Mouse (Mus musculus) T-cell, adult 2 months (primary cell): ENCODE data around the gene Smad6.

Source experiments
- DNase-seq: peaks from one replicate; pipeline ENCODE4 v3.0.0; 2022; ENCODE audit warnings: low spot score

Smad6 gene

DNA sequence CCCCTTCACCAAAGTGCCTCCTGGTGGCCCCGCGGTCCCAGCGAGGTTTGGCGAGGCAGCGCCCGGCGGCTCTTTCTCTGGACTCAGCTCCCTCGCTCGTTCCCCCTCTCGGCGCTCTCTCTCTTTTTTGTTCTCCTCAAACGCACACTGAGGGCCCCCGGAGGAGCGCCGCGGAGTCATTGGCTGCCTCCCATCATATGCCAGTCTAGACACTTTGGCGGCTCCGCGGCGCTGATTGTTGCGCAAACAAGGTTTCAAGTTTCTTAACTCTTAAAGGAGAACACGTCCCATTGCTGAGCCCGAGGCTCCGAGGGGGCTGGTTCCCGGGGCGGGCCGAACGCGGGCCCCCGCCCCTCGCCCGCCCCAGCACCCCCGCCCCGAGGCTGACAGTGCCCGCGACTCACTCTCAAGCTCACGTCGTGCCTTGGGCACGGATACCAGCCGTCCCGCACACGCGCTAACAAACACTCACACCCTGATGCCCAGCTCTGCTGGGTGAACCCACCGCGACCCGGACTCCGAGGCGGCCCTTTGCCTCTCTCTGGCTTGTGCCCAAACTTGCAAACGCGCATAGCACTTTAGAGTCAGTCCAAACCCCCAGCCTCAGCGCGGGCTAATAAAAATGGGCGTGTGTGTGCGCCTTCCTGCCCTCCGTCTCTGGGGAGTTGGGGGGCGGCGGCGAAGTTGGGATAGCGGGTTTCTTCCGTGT lies at the start of gene Smad6:
Gene Smad6 (minus strand): TSS at position 207 of the 709 bp plus-strand sequence.
- peak; percentile 52 for DNase-seq

- no peak for DNase-seq
Measured at GRCm38 (mm10) chr9:64070674-64071073, 48.8 kb upstream of the Smad6 start.

GRCm38 (mm10) chr9:64069131-64069530 lies 47.3 kb upstream of the Smad6 start:
- DNase-seq, result no peak

DNA sequence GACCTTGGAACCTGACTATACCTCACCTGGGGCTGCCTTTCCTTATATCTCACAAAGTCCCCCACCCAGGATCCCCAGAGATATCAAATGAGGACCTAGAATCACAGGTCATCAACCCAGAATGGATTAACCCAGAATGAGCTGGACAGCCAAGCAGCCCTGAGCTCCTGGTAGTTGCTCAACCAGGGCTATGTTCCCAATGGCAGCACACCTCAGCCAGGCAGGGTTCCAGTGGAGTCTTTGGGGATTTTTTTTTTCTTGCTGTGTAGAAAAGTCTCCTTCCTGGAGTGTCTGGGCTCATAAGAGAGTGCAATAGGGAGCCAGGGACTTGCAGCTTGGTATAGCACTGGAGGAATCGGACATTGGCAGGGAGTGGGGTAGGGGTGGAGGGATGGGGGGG lies 46.7 kb upstream of the Smad6 start:
- DNase-seq, result no peak

GRCm38 (mm10) chr9:64067787-64068186 lies 45.9 kb upstream of the Smad6 start:
- no peak for DNase-seq

GRCm38 (mm10) chr9:64060033-64060539 lies 38.2 kb upstream of the Smad6 start:
- DNase-seq, result no peak

- DNase-seq, result no peak
Measured at GRCm38 (mm10) chr9:64057903-64058650, 36.2 kb upstream of the Smad6 start.

DNA sequence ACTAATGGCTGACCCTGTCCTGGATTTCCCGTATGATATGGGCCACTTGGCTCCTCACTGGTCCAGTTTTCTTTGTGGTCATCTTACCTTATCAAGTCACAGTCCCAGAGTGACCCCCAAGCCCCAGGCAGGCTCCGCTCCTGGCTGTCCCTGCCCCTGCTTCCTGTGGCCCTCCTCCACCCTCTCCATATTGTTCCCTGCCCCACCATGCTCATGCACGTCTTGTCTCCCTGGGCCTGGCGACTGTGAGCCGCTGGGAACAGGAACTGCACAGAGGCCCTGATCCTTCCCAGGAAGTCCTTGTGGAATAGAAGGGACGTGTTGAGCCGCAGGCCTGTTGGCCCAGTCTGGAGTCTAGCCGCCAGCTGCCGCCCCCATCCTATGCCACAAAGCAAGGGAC lies 33.3 kb upstream of the Smad6 start:
- no peak for DNase-seq

- no peak for DNase-seq
Measured at GRCm38 (mm10) chr9:64053786-64054185, 31.9 kb upstream of the Smad6 start.

DNA sequence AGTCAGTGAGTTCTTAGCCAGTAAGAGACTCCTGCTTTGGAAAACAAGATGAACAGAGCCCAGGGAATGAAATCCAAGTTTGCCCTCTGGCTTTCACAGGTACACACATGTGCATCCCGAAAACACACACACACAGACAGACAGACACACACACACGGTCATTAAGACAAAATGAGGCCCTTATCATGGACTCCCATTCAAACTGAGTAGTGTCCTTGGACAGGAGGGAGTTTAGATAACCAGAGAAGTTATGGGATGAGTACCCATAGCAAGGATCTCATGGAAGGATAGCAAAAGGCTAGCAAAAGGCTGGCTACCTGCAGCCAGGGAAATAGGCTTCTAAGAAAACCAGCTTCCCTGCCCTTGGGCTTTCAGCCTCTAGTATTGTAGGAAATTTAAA lies 29.4 kb upstream of the Smad6 start:
- DNase-seq, result no peak

DNA sequence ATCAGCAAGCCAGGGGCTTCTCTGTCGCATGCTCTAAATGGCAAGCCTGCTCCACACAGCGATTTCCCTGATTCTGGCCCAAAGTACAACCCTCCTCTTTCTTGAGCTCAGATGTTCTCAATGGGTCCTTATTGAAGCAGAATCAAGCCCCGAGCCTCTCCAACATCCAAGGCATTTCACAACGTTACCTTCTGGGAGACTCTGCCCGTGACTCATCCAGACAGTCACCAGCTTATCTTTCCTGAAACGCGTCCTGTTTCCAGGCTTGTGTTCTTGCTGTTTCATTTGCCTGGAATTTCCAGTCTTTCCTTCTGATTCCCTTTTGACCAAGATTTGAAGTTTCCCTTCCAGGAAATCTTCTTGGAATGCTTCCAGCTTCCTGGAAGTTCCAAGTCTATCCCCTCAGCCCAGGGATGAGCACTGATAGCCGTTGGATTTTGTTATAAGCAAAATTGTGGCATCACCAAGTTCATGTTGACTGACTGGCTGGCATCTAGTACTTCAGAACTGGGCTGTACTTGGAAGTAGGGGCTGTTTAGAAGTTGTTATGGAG lies 28.7 kb upstream of the Smad6 start:
- no peak for DNase-seq

DNA sequence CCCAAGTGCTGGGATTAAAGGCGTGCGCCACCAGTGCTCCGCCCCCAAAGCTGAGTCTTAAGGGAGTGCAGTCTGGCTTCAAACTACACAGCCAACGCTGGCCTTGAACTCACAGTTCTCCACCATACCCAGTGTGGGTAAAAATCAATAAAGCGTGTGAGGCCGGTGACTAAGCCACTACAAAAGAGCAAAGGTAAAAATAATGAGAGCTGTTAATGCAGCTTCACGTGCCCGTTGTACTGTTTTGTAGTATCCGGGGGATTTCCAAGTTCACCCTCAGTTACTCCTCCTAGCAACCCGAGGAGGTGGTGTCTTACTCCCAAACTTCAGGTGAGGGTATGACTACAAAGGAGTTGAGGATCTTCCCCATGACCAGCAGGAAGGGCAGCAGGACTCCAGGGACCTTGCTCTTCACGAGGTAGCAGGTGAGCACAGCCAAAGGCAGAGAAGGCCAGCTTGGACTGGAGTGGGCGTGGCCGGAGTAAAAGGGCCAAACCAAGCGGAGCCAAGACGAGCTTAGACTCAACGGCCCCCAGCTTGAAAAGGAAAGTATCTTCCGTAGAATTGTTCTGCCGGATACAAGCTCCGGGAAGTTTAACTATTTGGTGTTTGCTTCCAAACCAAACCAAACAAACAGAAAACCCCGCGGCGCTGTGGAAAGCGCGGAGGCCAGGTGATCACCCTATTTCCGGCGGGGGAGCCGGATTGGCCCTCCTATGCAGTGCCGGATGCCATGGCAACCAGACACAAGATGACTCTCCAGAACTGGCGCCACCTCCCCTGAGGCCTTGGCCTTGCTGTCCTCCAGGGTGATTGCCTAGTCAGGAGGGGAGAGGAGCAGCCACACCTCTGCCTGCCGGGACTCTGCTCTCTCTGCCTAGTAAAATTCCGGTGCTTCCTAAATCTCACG lies 27.9 kb upstream of the Smad6 start:
- peak; percentile 69 for DNase-seq

GRCm38 (mm10) chr9:64045117-64045890 lies 23.4 kb upstream of the Smad6 start:
- no peak for DNase-seq

DNA sequence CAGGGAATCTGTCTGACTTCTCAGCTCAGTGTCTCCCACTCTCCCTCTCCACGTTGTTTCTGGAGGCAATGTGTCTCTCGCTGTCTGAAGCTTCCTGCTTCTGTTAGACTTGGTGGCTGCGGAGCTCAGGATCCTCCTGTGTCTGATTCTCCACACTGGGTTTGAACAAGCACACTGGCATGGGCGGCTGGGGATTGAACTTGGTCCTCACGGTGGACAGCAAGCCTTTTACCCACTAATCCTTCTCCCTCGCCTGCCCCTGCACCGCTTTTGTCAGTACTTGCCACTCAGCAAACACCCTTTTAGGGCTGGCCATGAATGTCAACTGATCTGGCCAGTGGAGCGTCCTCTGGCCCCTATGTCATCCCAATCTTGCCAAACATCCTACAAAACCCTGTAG lies 22.5 kb upstream of the Smad6 start:
- no peak for DNase-seq

DNA sequence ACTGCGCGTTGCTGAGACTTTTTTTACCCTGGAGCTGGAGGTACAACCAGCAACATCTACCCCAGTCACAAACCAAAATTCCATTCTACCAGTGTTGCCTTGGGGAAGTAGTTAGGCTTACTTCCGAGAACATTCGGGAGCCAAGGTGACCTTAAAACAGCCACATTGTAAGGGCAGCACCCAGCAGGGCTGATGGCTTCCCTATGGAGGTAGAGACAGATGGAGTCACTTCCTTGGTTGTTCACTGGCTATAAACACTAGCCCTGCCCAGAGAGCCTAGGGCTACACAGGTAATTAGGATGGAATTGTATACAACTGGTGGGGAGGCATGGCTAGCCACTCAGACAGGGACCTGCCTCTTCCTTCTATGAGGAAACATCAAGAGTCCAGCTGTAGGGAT lies 21.1 kb upstream of the Smad6 start:
- no peak for DNase-seq

- no peak for DNase-seq
Measured at GRCm38 (mm10) chr9:64042216-64042615, 20.4 kb upstream of the Smad6 start.

DNA sequence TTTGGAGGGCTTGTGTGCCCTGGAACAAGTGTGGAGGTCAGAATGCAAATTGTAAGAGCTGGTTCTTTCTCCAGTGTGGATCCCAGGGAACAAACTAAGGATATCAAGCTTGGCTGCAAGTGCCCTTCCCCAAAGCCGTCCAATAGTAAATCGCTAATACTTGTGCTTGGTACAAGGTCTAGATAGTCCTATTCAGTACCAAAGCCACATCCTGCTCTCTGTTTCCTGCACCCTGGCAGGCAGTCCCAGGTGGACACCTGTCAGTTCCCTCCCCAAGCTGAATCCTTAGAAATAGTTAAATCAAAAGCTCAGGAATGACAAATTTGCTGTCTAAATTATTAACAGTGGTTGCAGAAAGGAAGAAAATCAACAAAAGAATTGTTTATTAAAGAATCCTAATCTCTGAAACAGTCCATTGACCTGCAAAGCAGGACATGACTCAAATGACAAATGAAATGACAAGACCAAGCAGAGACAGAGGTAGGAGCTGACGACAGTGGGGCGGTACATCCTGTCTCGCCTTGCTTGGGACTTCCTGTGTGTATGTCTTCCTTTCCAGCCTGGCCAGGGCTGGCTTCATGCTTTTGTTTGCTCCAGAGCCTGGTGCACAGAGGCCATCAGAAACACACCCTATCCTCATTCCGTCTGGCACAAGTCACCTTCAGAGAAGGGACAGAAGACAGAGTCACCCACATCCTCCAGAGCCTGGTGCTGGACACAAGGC lies 8.2 kb upstream of the Smad6 start:
- DNase-seq, result peak; percentile 37

- DNase-seq, result peak; percentile 46
Measured at GRCm38 (mm10) chr9:64025565-64025964, 3.7 kb upstream of the Smad6 start.

GRCm38 (mm10) chr9:64024976-64025375 lies 3.1 kb upstream of the Smad6 start:
- DNase-seq, result no peak

DNA sequence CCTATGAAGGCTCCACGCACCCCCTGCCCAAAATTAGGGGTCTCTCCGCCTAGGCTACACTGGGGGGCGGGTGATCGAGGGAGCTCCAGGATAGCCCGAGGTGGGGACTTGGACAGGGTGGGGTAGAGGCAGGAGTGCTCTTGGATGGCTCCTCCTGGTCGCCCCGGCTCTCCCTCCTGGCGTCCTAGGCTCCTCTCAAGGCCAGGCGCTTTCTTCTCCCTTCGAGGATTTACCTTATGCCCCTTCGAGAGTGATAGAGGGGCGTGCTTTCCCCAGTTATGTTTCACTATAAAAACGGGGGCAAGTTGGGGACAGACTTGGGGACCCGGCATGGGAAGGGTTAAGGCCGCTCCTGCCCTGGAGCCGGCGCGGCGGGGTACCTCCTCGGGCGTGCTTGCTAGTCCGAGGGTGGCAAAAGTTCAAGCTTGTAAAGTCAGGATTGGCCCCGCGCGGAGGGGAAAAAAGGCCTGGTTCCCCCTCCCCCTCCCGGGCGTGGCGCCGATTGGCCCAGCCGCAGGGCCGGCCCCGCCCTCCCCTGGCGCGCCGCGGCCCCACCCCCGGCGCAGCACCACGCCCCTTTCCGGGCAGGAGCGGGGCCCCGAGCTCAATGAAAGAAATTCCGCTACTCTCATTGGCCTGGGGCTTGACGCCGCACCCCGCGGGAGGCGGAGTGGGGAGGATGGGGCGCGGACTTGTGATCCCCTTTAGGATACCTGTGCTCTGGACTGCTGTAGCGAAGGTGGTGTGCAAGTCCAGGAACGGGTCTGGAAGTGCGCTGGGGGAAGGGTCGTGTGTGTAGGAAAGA lies 905 bp upstream of the Smad6 start:
- peak; percentile 83 for DNase-seq
